Mouse (Mus musculus): Measurements from ENCODE around the gene Lyz1. TPM values are rescaled to one million over a fixed set of nuclear protein-coding genes. Genes with fewer than 3 reads are reported as not detected.
A peak's percentile ranks its signal among the peaks of the same experiment; 100 is the strongest.
"Not testable (repeated sequence)": the region's sequence is repeated elsewhere in the genome, so short reads cannot be mapped to it uniquely, and the experiment has no call there.

The Lyz1 gene
- polyA plus RNA-seq, 1 experiment from 2014 or later = 5.1 TPM

GRCm38 (mm10) chr10:117281381-117281920 lies 11.2 kb downstream of the Lyz1 start:
- H3K36me3 ChIP-seq (ENCODE audit: control insufficient read depth, insufficient read depth, low read length) = no peaks in the 10 kb centered on the region
- no peaks in the 10 kb centered on the region for H3K27me3 ChIP-seq (ENCODE audit: control insufficient read depth, insufficient read depth, low read length)
- no peak overlapping the region for H3K4me3 ChIP-seq (ENCODE audit: control insufficient read depth in 1 of 2, insufficient read depth in 1 of 2, low read depth in 1 of 2, low read length in 2 of 2)
- no peaks in the 10 kb centered on the region for H3K9me3 ChIP-seq (ENCODE audit: control insufficient read depth, low read length)
- no peak overlapping the region for H3K9ac ChIP-seq (ENCODE audit: low read length)
- WGBS = 64% methylated on average over 7 of the region's 7 CpGs
- no peak for ATAC-seq (ENCODE audit: insufficient number of reproducible peaks, insufficient read depth, low FRiP score, low read depth)
- no peak overlapping the region for H3K27ac ChIP-seq (replicated peaks in 1 of 2; ENCODE audit: control insufficient read depth in 1 of 2, insufficient read depth in 1 of 2, low read depth in 2 of 2, low read length in 2 of 2)
- peaks cover 5 to 18% of the 10 kb centered on the region in 2 experiments; a peak in 3 of 4 replicates for H3K4me1 ChIP-seq (ENCODE audit: control insufficient read depth in 2 of 2, insufficient read depth in 2 of 2, low read length in 2 of 2)
- no peak overlapping the region for H3K4me2 ChIP-seq (ENCODE audit: low read length)

- WGBS = 63% methylated on average over 1 of the region's 1 CpGs
- no peak overlapping the region for H3K27ac ChIP-seq (replicated peaks in 1 of 2; ENCODE audit: control insufficient read depth in 1 of 2, insufficient read depth in 1 of 2, low read depth in 2 of 2, low read length in 2 of 2)
These were observed 12.7 kb downstream of the Lyz1 start for GRCm38 (mm10) chr10:117280000-117280399.

GRCm38 (mm10) chr10:117278510-117278909 lies 14.2 kb downstream of the Lyz1 start:
- H3K27ac ChIP-seq (replicated peaks in 1 of 2; ENCODE audit: control insufficient read depth in 1 of 2, insufficient read depth in 1 of 2, low read depth in 2 of 2, low read length in 2 of 2) = peak overlapping the region; percentile 33 to 53; a peak in 2 of 4 replicates
- H3K9me3 ChIP-seq (ENCODE audit: control insufficient read depth, low read length); H3K4me2 ChIP-seq (ENCODE audit: low read length); H3K4me3 ChIP-seq (ENCODE audit: control insufficient read depth in 1 of 2, insufficient read depth in 1 of 2, low read depth in 1 of 2, low read length in 2 of 2); H3K4me1 ChIP-seq (ENCODE audit: control insufficient read depth in 2 of 2, insufficient read depth in 2 of 2, low read length in 2 of 2); H3K27me3 ChIP-seq (ENCODE audit: control insufficient read depth, insufficient read depth, low read length); H3K9ac ChIP-seq (ENCODE audit: low read length); H3K36me3 ChIP-seq (ENCODE audit: control insufficient read depth, insufficient read depth, low read length): not testable (repeated sequence)
- ATAC-seq (ENCODE audit: insufficient number of reproducible peaks, insufficient read depth, low FRiP score, low read depth) = peak; percentile 59; the same call in 1 of the 2 replicates
- WGBS = 9% methylated on average over 1 of the region's 2 CpGs

More at GRCm38 (mm10) chr10:117280000-117280399, 12.7 kb downstream of the Lyz1 start:
- Histone ChIP-seq H3K9me3 (ENCODE audit: control insufficient read depth, low read length) (no peaks in the 10 kb centered on the region), H3K9ac (ENCODE audit: low read length) (no peak overlapping the region), H3K4me1 (ENCODE audit: control insufficient read depth in 2 of 2, insufficient read depth in 2 of 2, low read length in 2 of 2) (peaks cover 3 to 18% of the 10 kb centered on the region in 2 experiments; a peak in 3 of 4 replicates), H3K27me3 (ENCODE audit: control insufficient read depth, insufficient read depth, low read length) (no peaks in the 10 kb centered on the region), H3K4me2 (ENCODE audit: low read length) (no peak overlapping the region), H3K36me3 (ENCODE audit: control insufficient read depth, insufficient read depth, low read length) (no peaks in the 10 kb centered on the region), H3K4me3 (ENCODE audit: control insufficient read depth in 1 of 2, insufficient read depth in 1 of 2, low read depth in 1 of 2, low read length in 2 of 2) (no peak overlapping the region)
- no peak for ATAC-seq (ENCODE audit: insufficient number of reproducible peaks, insufficient read depth, low FRiP score, low read depth)

- ATAC-seq (ENCODE audit: insufficient number of reproducible peaks, insufficient read depth, low FRiP score, low read depth); H3K9me3 ChIP-seq (ENCODE audit: control insufficient read depth, low read length): not testable (repeated sequence)
- 64% methylated on average over 9 of the region's 9 CpGs for WGBS
These were observed 14.9 kb downstream of the Lyz1 start for GRCm38 (mm10) chr10:117277779-117278178.

GRCm38 (mm10) chr10:117275681-117276369 lies 16.8 kb downstream of the Lyz1 start:
- no peak for ATAC-seq (ENCODE audit: insufficient number of reproducible peaks, insufficient read depth, low FRiP score, low read depth)
- Histone ChIP-seq H3K27ac (replicated peaks in 1 of 2; ENCODE audit: control insufficient read depth in 1 of 2, insufficient read depth in 1 of 2, low read depth in 2 of 2, low read length in 2 of 2) (no peak overlapping the region), H3K9ac (ENCODE audit: low read length) (no peak overlapping the region), H3K9me3 (ENCODE audit: control insufficient read depth, low read length) (no peaks in the 10 kb centered on the region), H3K36me3 (ENCODE audit: control insufficient read depth, insufficient read depth, low read length) (no peaks in the 10 kb centered on the region), H3K4me3 (ENCODE audit: control insufficient read depth in 1 of 2, insufficient read depth in 1 of 2, low read depth in 1 of 2, low read length in 2 of 2) (no peak overlapping the region), H3K27me3 (ENCODE audit: control insufficient read depth, insufficient read depth, low read length) (no peaks in the 10 kb centered on the region), H3K4me2 (ENCODE audit: low read length) (no peak overlapping the region), H3K4me1 (ENCODE audit: control insufficient read depth in 2 of 2, insufficient read depth in 2 of 2, low read length in 2 of 2) (peaks cover 0 to 6% of the 10 kb centered on the region in 2 experiments; a peak in 2 of 4 replicates)
- 80% methylated on average over 10 of the region's 10 CpGs for WGBS

More at GRCm38 (mm10) chr10:117277779-117278178, 14.9 kb downstream of the Lyz1 start:
- H3K4me1 ChIP-seq (ENCODE audit: control insufficient read depth in 2 of 2, insufficient read depth in 2 of 2, low read length in 2 of 2); H3K27me3 ChIP-seq (ENCODE audit: control insufficient read depth, insufficient read depth, low read length); H3K4me2 ChIP-seq (ENCODE audit: low read length); H3K4me3 ChIP-seq (ENCODE audit: control insufficient read depth in 1 of 2, insufficient read depth in 1 of 2, low read depth in 1 of 2, low read length in 2 of 2); H3K9ac ChIP-seq (ENCODE audit: low read length); H3K36me3 ChIP-seq (ENCODE audit: control insufficient read depth, insufficient read depth, low read length); H3K27ac ChIP-seq (replicated peaks in 1 of 2; ENCODE audit: control insufficient read depth in 1 of 2, insufficient read depth in 1 of 2, low read depth in 2 of 2, low read length in 2 of 2): not testable (repeated sequence)

- H3K9ac ChIP-seq (ENCODE audit: low read length); H3K27ac ChIP-seq (replicated peaks in 1 of 2; ENCODE audit: control insufficient read depth in 1 of 2, insufficient read depth in 1 of 2, low read depth in 2 of 2, low read length in 2 of 2); H3K9me3 ChIP-seq (ENCODE audit: control insufficient read depth, low read length); H3K4me1 ChIP-seq (ENCODE audit: control insufficient read depth in 2 of 2, insufficient read depth in 2 of 2, low read length in 2 of 2); H3K4me3 ChIP-seq (ENCODE audit: control insufficient read depth in 1 of 2, insufficient read depth in 1 of 2, low read depth in 1 of 2, low read length in 2 of 2); H3K27me3 ChIP-seq (ENCODE audit: control insufficient read depth, insufficient read depth, low read length); ATAC-seq (ENCODE audit: insufficient number of reproducible peaks, insufficient read depth, low FRiP score, low read depth); H3K4me2 ChIP-seq (ENCODE audit: low read length); H3K36me3 ChIP-seq (ENCODE audit: control insufficient read depth, insufficient read depth, low read length): not testable (repeated sequence)
- WGBS = 74% methylated on average over 3 of the region's 7 CpGs
These were observed 18.0 kb downstream of the Lyz1 start for GRCm38 (mm10) chr10:117274645-117275044.

GRCm38 (mm10) chr10:117272023-117272422 lies 20.6 kb downstream of the Lyz1 start:
- no peaks in the 10 kb centered on the region for H3K36me3 ChIP-seq (ENCODE audit: control insufficient read depth, insufficient read depth, low read length)
- no peaks in the 10 kb centered on the region for H3K27me3 ChIP-seq (ENCODE audit: control insufficient read depth, insufficient read depth, low read length)
- H3K9me3 ChIP-seq (ENCODE audit: control insufficient read depth, low read length) = no peaks in the 10 kb centered on the region
- H3K9ac ChIP-seq (ENCODE audit: low read length) = no peak overlapping the region
- no peaks in the 10 kb centered on the region; a peak in 1 of 4 replicates for H3K4me1 ChIP-seq (ENCODE audit: control insufficient read depth in 2 of 2, insufficient read depth in 2 of 2, low read length in 2 of 2)
- no peak for ATAC-seq (ENCODE audit: insufficient number of reproducible peaks, insufficient read depth, low FRiP score, low read depth)
- no peak overlapping the region for H3K4me3 ChIP-seq (ENCODE audit: control insufficient read depth in 1 of 2, insufficient read depth in 1 of 2, low read depth in 1 of 2, low read length in 2 of 2)
- H3K4me2 ChIP-seq (ENCODE audit: low read length) = no peak overlapping the region
- H3K27ac ChIP-seq (replicated peaks in 1 of 2; ENCODE audit: control insufficient read depth in 1 of 2, insufficient read depth in 1 of 2, low read depth in 2 of 2, low read length in 2 of 2) = no peak overlapping the region

All from heart, embryonic 14.5 days (tissue).